ENCODE assay signal across 26 mouse cellular contexts in genomic region chr6:39434111-39434885, GRCm38 (mm10). TPM values are rescaled to one million over a fixed set of nuclear protein-coding genes. Genes with fewer than 3 reads are reported as not detected.
A peak's percentile ranks its signal among the peaks of the same experiment; 100 is the strongest.
DNase-seq lines count a peak whose midpoint lies in the region; ATAC-seq and TF ChIP-seq lines count a peak whose summit lies in the region.
"Had no signal": no experiment of that assay in that cellular context is flagged by ENCODE, and none has a peak within 500 bp of the region (broad histone marks: within the 10 kb centered on the region; RNA-seq: fewer than 3 reads in every experiment).

No protein-coding gene starts in this region.

- 80% methylated on average over 2 of the region's 2 CpGs for WGBS in hindbrain, embryonic 12.5 days
- WGBS in hindbrain, postnatal 0 days, result 80% methylated on average over 2 of the region's 2 CpGs
- WGBS in liver, embryonic 16.5 days (ENCODE audit: insufficient replicate concordance), result 22% methylated on average over 2 of the region's 2 CpGs

- H3K4me1 ChIP-seq in hindbrain, embryonic 12.5 days, result 0 out of 2 replicates have a peak, but pooled peaks cover 5% of the 10 kb centered on the region
- H3K4me1 ChIP-seq in hindbrain, postnatal 0 days (ENCODE audit: insufficient read depth, low read length), result no peaks in the 10 kb centered on the region
- H3K4me1 ChIP-seq in ES-E14 (ENCODE audit: control insufficient read depth in 2 of 2, insufficient read depth in 2 of 2, low read length in 2 of 2, poor library complexity in 1 of 2), result peaks cover 4 to 17% of the 10 kb centered on the region in 2 experiments; a peak in 3 of 4 replicates
- H3K4me1 ChIP-seq in liver, embryonic 16.5 days (ENCODE audit: control insufficient read depth, low read depth, low read length), result peaks cover 39% of the 10 kb centered on the region
- H3K4me1 ChIP-seq: embryonic facial prominence, embryonic 10.5 days; midbrain, embryonic 15.5 days had no signal

- H3K9me3 ChIP-seq in hindbrain, embryonic 12.5 days (replicated peaks), result no peaks in the 10 kb centered on the region
- no peaks in the 10 kb centered on the region for H3K9me3 ChIP-seq in hindbrain, postnatal 0 days (ENCODE audit: low read length)
- H3K9me3 ChIP-seq in ES-E14 (ENCODE audit: control insufficient read depth, insufficient read depth, low read depth, low read length), result no peaks in the 10 kb centered on the region
- H3K9me3 ChIP-seq in liver, embryonic 16.5 days (replicated peaks; ENCODE audit: control insufficient read depth, low read length), result no peaks in the 10 kb centered on the region
- H3K9me3 ChIP-seq: embryonic facial prominence, embryonic 10.5 days; midbrain, embryonic 15.5 days had no signal

- H3K27ac ChIP-seq in hindbrain, embryonic 12.5 days, result 0 out of 2 replicates have a peak overlapping the region, but pooled peaks have one; percentile 7
- H3K27ac ChIP-seq in hindbrain, postnatal 0 days, result no peak overlapping the region
- peak overlapping the region; percentile 43 for H3K27ac ChIP-seq in ES-E14 (ENCODE audit: insufficient read depth, low read depth, low read length, poor library complexity, severe bottlenecking)
- H3K27ac ChIP-seq in liver, embryonic 16.5 days (ENCODE audit: low read length), result peak overlapping the region; percentile 72
- H3K27ac ChIP-seq: embryonic facial prominence, embryonic 10.5 days; midbrain, embryonic 15.5 days had no signal

- H3K4me2 ChIP-seq in hindbrain, embryonic 12.5 days (replicated peaks), result no peak overlapping the region
- no peak overlapping the region for H3K4me2 ChIP-seq in hindbrain, postnatal 0 days (ENCODE audit: low read depth, low read length)
- H3K4me2 ChIP-seq in liver, embryonic 16.5 days (ENCODE audit: low read depth, low read length), result peak overlapping the region; percentile 1; the same call in 1 of the 2 replicates
- H3K4me2 ChIP-seq: midbrain, embryonic 15.5 days had no signal

- no peaks in the 10 kb centered on the region for H3K27me3 ChIP-seq in hindbrain, embryonic 12.5 days
- no peaks in the 10 kb centered on the region for H3K27me3 ChIP-seq in hindbrain, postnatal 0 days (ENCODE audit: insufficient read depth, low read length)
- no peaks in the 10 kb centered on the region for H3K27me3 ChIP-seq in liver, embryonic 16.5 days (ENCODE audit: control insufficient read depth, insufficient read depth, low read depth, low read length)
- H3K27me3 ChIP-seq: midbrain, embryonic 15.5 days had no signal

- no peaks in the 10 kb centered on the region for H3K36me3 ChIP-seq in hindbrain, embryonic 12.5 days
- no peaks in the 10 kb centered on the region for H3K36me3 ChIP-seq in hindbrain, postnatal 0 days (ENCODE audit: insufficient read depth, low read length)
- H3K36me3 ChIP-seq in ES-E14 (ENCODE audit: control insufficient read depth, insufficient read depth, low read length, poor library complexity, severe bottlenecking), result peaks cover 2% of the 10 kb centered on the region; the same call in 1 of the 2 replicates
- H3K36me3 ChIP-seq in liver, embryonic 16.5 days (ENCODE audit: control insufficient read depth, insufficient read depth), result no peaks in the 10 kb centered on the region
- H3K36me3 ChIP-seq: embryonic facial prominence, embryonic 10.5 days; midbrain, embryonic 15.5 days had no signal

- TF ChIP-seq CTCF in hindbrain, postnatal 0 days (IDR thresholded peaks at IDR 0.05; ENCODE audit: low read depth), result no peak

- no peak overlapping the region for H3K9ac ChIP-seq in hindbrain, embryonic 12.5 days
- no peak overlapping the region for H3K9ac ChIP-seq in hindbrain, postnatal 0 days (replicated peaks; ENCODE audit: low read length)
- H3K9ac ChIP-seq in ES-E14 (ENCODE audit: insufficient read depth, low read depth, low read length, poor library complexity, severe bottlenecking), result no peak overlapping the region
- no peak overlapping the region; the same call in 1 of the 2 replicates for H3K9ac ChIP-seq in liver, embryonic 16.5 days (ENCODE audit: low read depth, low read length)
- H3K9ac ChIP-seq: forebrain, postnatal 0 days; midbrain, embryonic 15.5 days had no signal

- in situ Hi-C loops in ES-E14 (cut with MboI; ENCODE audit: low sequenced_read_pairs in 2 of 2, unreplicated experiment in 2 of 2), result no loop called here

- no peak for DNase-seq in hindbrain, postnatal 0 days (ENCODE audit: low spot score)
- DNase-seq in ES-E14 (ENCODE audit: low read depth, low spot score), result no peak
- DNase-seq in embryo, embryonic 10 days (ENCODE audit: low spot score), result no peak
- no peak for DNase-seq in adrenal gland, postnatal 25 days
- no peak for DNase-seq in right cerebral cortex, postnatal 14 days
- DNase-seq: cerebellum, adult 11 months; cerebellum, postnatal 36 days; forebrain, postnatal 0 days; gastrocnemius, postnatal 10 days; heart, adult 18-20 months; heart, postnatal 4 days; kidney, adult 18-20 months; kidney, postnatal 10 days; left cerebral cortex, postnatal 4 days; lung, adult 18-20 months; lung, postnatal 4 days; right cerebral cortex, postnatal 4 days; thymus, postnatal 4 days had no signal

- no peak overlapping the region for H3K4me3 ChIP-seq in hindbrain, embryonic 12.5 days
- H3K4me3 ChIP-seq in hindbrain, postnatal 0 days (ENCODE audit: low read length), result no peak overlapping the region
- H3K4me3 ChIP-seq in ES-E14 (ENCODE audit: insufficient read depth in 1 of 2, low read depth in 1 of 2, low read length in 2 of 2, poor library complexity in 1 of 2, severe bottlenecking in 1 of 2), result no peak overlapping the region
- H3K4me3 ChIP-seq in liver, embryonic 16.5 days (ENCODE audit: low read depth, low read length), result no peak overlapping the region
- H3K4me3 ChIP-seq: embryonic facial prominence, embryonic 10.5 days; erythroblast, embryonic 14.5 days; midbrain, embryonic 15.5 days had no signal

- no peak for ATAC-seq in hindbrain, embryonic 12.5 days (ENCODE audit: low FRiP score)
- no peak for ATAC-seq in hindbrain, postnatal 0 days
- peak; percentile 64 for ATAC-seq in erythroid progenitor cell, adult 5-6 weeks (replicated peaks; ENCODE audit: low FRiP score, poor library complexity, severe bottlenecking)
- peak; percentile 59 for ATAC-seq in liver, embryonic 16.5 days (ENCODE audit: low read depth)

TF ChIP-seq in ES-E14, 5 proteins besides CTCF, POLR2A, EP300 and RAD21:
- TF ChIP-seq ZNF384 (IDR thresholded peaks at IDR 0.05; ENCODE audit: low read depth, low read length) (no peak), MAFK (IDR thresholded peaks at IDR 0.05; ENCODE audit: insufficient read depth, low read depth, low read length) (no peak), ZC3H11A (IDR thresholded peaks at IDR 0.05; ENCODE audit: borderline replicate concordance, low read depth, low read length) (no peak), HCFC1 (IDR thresholded peaks at IDR 0.05; ENCODE audit: borderline replicate concordance, insufficient read depth, low read length) (no peak), CHD2 (IDR thresholded peaks at IDR 0.05; ENCODE audit: low read depth, low read length) (no peak)
TF ChIP-seq in ES-E14: peak in this region for 0.

RNA-seq across cellular contexts. Expression of gene Mkrn1, which starts 14.0 kb away (rescaled TPM):
- polyA plus RNA-seq in hindbrain, embryonic 12.5 days (2016; fragmentation: Nextera tagmentation; extraction: Ambion mirVana), result 178 and 191 TPM in 2 replicates
- 212 and 244 TPM in 2 replicates for total RNA-seq in hindbrain, postnatal 0 days (2014; rRNA removed)
- 204 and 219 TPM in 2 replicates for polyA plus RNA-seq in hindbrain, postnatal 0 days (2015; fragmentation: Nextera tagmentation; extraction: Ambion mirVana)
- 652 and 719 TPM in 2 replicates for total RNA-seq in ES-E14 (2012; rRNA removed)
- total RNA-seq in erythroid progenitor cell, adult 5-6 weeks (2015; ENCODE audit: low replicate concordance), result 253 and 359 TPM in 2 replicates
- total RNA-seq in erythroid progenitor cell, adult 5-6 weeks (2017; ENCODE audit: low replicate concordance), result 284 and 418 TPM in 2 replicates
- 256 and 283 TPM in 2 replicates for polyA plus RNA-seq in liver, embryonic 16.5 days (2015; fragmentation: Nextera tagmentation; extraction: Ambion mirVana)
- 70.6 and 103 TPM in 2 replicates for total RNA-seq in adrenal gland, postnatal 25 days (2021)

RNA-seq across cellular contexts. Expression of gene Rab19, which starts 53.3 kb away (rescaled TPM):
- polyA plus RNA-seq in hindbrain, embryonic 12.5 days (2016; fragmentation: Nextera tagmentation; extraction: Ambion mirVana), result 0.52 and 0.66 TPM in 2 replicates
- total RNA-seq in hindbrain, postnatal 0 days (2014; rRNA removed), result 0.47 TPM in 1 of 2 replicates, not detected in the other
- 0.33 and 0.58 TPM in 2 replicates for polyA plus RNA-seq in hindbrain, postnatal 0 days (2015; fragmentation: Nextera tagmentation; extraction: Ambion mirVana)
- 0.53 and 0.62 TPM in 2 replicates for total RNA-seq in ES-E14 (2012; rRNA removed)
- total RNA-seq in erythroid progenitor cell, adult 5-6 weeks (2015; ENCODE audit: low replicate concordance), result 2.5 TPM in 1 of 2 replicates, not detected in the other
- 0.68 and 1.3 TPM in 2 replicates for total RNA-seq in erythroid progenitor cell, adult 5-6 weeks (2017; ENCODE audit: low replicate concordance)
- polyA plus RNA-seq in liver, embryonic 16.5 days (2015; fragmentation: Nextera tagmentation; extraction: Ambion mirVana), result 0.36 and 0.54 TPM in 2 replicates
- total RNA-seq in adrenal gland, postnatal 25 days (2021), result 0.52 and 1.2 TPM in 2 replicates
- total RNA-seq: forebrain, postnatal 0 days; layer of hippocampus, adult 8-10 months; left cerebral cortex, adult 18-20 months; left cerebral cortex, postnatal 4 days had no signal
- polyA plus RNA-seq: erythroblast, embryonic 14.5 days had no signal

RNA-seq across cellular contexts. Expression of gene Slc37a3, which starts 56.8 kb away (rescaled TPM):
- polyA plus RNA-seq in hindbrain, embryonic 12.5 days (2016; fragmentation: Nextera tagmentation; extraction: Ambion mirVana), result 56.5 and 59.0 TPM in 2 replicates
- 25.0 and 45.6 TPM in 2 replicates for total RNA-seq in hindbrain, postnatal 0 days (2014; rRNA removed)
- 46.2 and 48.2 TPM in 2 replicates for polyA plus RNA-seq in hindbrain, postnatal 0 days (2015; fragmentation: Nextera tagmentation; extraction: Ambion mirVana)
- 45.2 and 66.4 TPM in 2 replicates for total RNA-seq in ES-E14 (2012; rRNA removed)
- 1.4 and 10.9 TPM in 2 replicates for total RNA-seq in erythroid progenitor cell, adult 5-6 weeks (2015; ENCODE audit: low replicate concordance)
- 0.83 and 2.3 TPM in 2 replicates for total RNA-seq in erythroid progenitor cell, adult 5-6 weeks (2017; ENCODE audit: low replicate concordance)
- 9.2 and 9.9 TPM in 2 replicates for polyA plus RNA-seq in liver, embryonic 16.5 days (2015; fragmentation: Nextera tagmentation; extraction: Ambion mirVana)
- total RNA-seq in adrenal gland, postnatal 25 days (2021), result 29.0 and 40.6 TPM in 2 replicates

Comparison
In these comparisons a context has a peak if more than half of its experiments do, and no peak if none do; other contexts are left out.
1. ATAC-seq: peak in erythroid progenitor cell, adult 5-6 weeks (single experiment) and liver, embryonic 16.5 days (single experiment); none in hindbrain, embryonic 12.5 days (single experiment) and hindbrain, postnatal 0 days (single experiment).